Mouse (Mus musculus) neural tube, embryonic 11.5 days (tissue): ENCODE measurements around the gene Rps10. TPM values are rescaled to one million over a fixed set of nuclear protein-coding genes. Genes with fewer than 3 reads are reported as not detected.

Experiments used
- ATAC-seq: fragments of 200-750 bp; cut with Nextera tagmentation; 2 replicates; pipeline ENCODE4 v1.8.0; 2017; ENCODE audit warnings: moderate number of reproducible peaks, mild to moderate bottlenecking, moderate TSS enrichment, moderate library complexity; ENCODE audit not compliant: insufficient read depth, low FRiP score, low TSS enrichment
- DNase-seq: peaks from one replicate; pipeline ENCODE4 v3.0.0-alpha.2; 2015; ENCODE audit warnings: low spot score
- H3K27ac ChIP-seq: fragments of 300-500 bp; sonication (generic); 2 replicates; pipeline ENCODE4 v1.5.1; 2014; ENCODE audit warnings: low read depth, mild to moderate bottlenecking, low read length
- H3K27me3 ChIP-seq: fragments of 300-500 bp; sonication (generic); 2 replicates; pipeline ENCODE4 v1.6.1; 2014; ENCODE audit warnings: mild to moderate bottlenecking, low read length, mixed read lengths; ENCODE audit not compliant: control insufficient read depth, insufficient read depth
- H3K36me3 ChIP-seq: fragments of 300-500 bp; sonication (generic); 2 replicates; pipeline ENCODE4 v1.6.1; 2014; ENCODE audit warnings: mild to moderate bottlenecking, low read length, moderate library complexity, mixed read lengths; ENCODE audit not compliant: control insufficient read depth, insufficient read depth
- H3K4me1 ChIP-seq: fragments of 300-500 bp; sonication (generic); 2 replicates; pipeline ENCODE4 v1.6.1; 2014; ENCODE audit warnings: low read length, mixed read lengths; ENCODE audit not compliant: control insufficient read depth, insufficient read depth
- H3K4me2 ChIP-seq: fragments of 300-500 bp; sonication (generic); 2 replicates; pipeline ENCODE4 v1.6.1; 2014; ENCODE audit warnings: low read depth, mild to moderate bottlenecking, moderate library complexity
- H3K4me3 ChIP-seq: fragments of 300-500 bp; sonication (generic); 2 replicates; pipeline ENCODE4 v1.5.1; 2014; ENCODE audit warnings: low read depth, low read length
- H3K9ac ChIP-seq: fragments of 300-500 bp; sonication (generic); 2 replicates; pipeline ENCODE4 v1.6.1; 2014; ENCODE audit warnings: mild to moderate bottlenecking, low read length
- H3K9me3 ChIP-seq: fragments of 300-500 bp; sonication (generic); 2 replicates; pipeline ENCODE4 v1.6.1; 2016; ENCODE audit warnings: low read length; ENCODE audit not compliant: control insufficient read depth
- WGBS: fragments of 180-500 bp; shearing (Covaris S2); extraction: QIAGEN DNeasy Blood & Tissue Kit; methylation state at CpG from one replicate; pipeline ENCODE4 v1.1.7; 2014; 5-methylcytosine and 5-hydroxymethylcytosine counted together
- polyA plus RNA-seq: library from polyadenylated mRNA; unstranded; fragments of >200 nt; fragmentation: Nextera tagmentation; extraction: Ambion mirVana; gene quantifications from 2 replicates; pipeline ENCODE4 v1.2.1, GENCODE M21; 2014

Rps10 gene
- polyA plus RNA-seq, 1 experiment from 2014 or later: 695 TPM

DNA sequence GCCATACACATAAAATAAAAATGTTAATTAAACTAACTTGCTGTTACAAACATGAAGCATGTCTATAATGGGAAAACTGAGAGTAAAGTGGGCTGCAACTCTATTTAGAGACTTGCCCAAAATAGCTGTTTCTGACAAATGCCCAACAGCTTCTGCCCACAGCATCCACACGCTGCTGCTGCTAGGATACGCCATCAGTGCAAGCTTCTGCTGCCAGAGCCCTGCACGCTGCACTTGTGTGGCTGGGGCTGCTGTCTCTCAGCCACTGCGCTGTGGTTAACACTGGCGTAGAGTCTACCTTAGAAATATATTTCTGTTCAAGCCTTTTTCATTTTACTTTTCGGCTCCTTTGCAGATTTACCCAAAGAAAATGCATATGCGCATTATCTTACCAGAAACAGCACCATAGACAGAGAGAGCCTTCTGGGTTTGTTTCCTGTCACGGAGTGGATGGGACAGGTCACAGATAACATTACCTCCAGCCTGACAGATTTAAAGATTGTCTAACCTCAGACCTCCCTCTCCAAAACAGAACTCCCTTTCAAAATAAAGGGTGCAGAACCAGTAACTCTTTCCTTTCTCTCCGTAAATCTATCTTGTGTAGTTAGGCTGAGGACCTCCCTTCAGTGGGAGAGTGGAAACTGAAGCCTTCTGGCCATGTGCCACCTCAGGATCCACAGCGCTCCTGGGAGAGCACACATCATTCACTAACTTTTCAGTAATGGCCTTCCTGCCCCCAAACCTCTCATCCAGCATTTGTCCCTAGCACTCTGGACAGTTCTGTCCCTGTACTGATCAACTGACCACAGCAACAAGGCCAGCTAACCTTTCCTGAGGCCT is 25.6 kb downstream of the Rps10 start:
- Histone ChIP-seq H3K4me1 (no peaks in the 10 kb centered on the region; the same call in 1 of the 2 replicates), H3K27ac (no peak overlapping the region), H3K4me2 (no peak overlapping the region), H3K36me3 (no peaks in the 10 kb centered on the region), H3K9me3 (no peaks in the 10 kb centered on the region), H3K4me3 (no peak overlapping the region), H3K9ac (no peak overlapping the region), H3K27me3 (no peaks in the 10 kb centered on the region)
- no peak for ATAC-seq
- DNase-seq: no peak
- WGBS: 85% methylated on average over 10 of the region's 10 CpGs

GRCm38 (mm10) chr17:27609576-27609975 is 26.9 kb downstream of the Rps10 start:
- DNase-seq: no peak
- H3K36me3 ChIP-seq: no peaks in the 10 kb centered on the region
- H3K4me1 ChIP-seq: no peaks in the 10 kb centered on the region; the same call in 1 of the 2 replicates
- H3K27me3 ChIP-seq: no peaks in the 10 kb centered on the region
- H3K9me3 ChIP-seq: no peaks in the 10 kb centered on the region
- no peak overlapping the region for H3K4me3 ChIP-seq
- no peak for ATAC-seq
- no peak overlapping the region for H3K9ac ChIP-seq
- 92% methylated on average over 7 of the region's 7 CpGs for WGBS
- no peak overlapping the region for H3K27ac ChIP-seq
- H3K4me2 ChIP-seq: no peak overlapping the region

DNA sequence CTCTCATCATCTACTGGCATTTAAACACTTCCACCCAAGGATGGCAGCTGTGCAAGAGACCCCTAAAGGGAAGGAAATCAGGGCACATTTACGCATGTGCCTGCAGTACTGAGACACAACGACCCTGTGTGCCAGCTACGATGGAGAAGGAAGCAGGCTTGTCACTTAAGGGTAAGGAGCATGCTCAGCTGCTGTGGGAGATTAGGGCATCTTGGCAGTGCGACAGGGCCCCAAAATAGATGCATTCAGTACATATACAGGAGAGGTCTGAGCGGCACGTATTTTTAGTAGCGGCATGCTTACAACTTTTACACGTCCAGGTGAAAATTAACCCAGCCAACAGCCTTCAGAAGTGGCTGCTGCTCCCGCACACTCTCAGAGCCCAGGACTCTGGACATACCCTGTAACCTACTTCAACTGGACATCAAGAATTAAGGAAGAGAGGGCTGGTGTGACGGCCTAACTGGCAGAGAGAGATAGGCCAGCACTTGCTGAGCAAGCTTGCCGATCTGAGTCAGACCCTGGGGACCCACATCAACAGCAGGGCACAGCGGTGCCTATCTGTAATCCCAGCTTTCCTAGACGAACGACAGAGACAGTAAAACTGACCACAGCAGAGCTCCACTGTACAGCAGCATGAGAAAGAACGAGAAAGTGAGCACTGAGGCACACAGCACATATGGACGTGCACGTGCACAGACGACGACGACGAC is 32.8 kb downstream of the Rps10 start:
- H3K9me3 ChIP-seq: no peaks in the 10 kb centered on the region
- no peaks in the 10 kb centered on the region for H3K36me3 ChIP-seq
- no peaks in the 10 kb centered on the region for H3K27me3 ChIP-seq
- H3K4me3 ChIP-seq: no peak overlapping the region
- no peak overlapping the region for H3K27ac ChIP-seq
- DNase-seq (no peak), ATAC-seq (no peak)
- H3K4me1 ChIP-seq: peaks cover 18% of the 10 kb centered on the region
- no peak overlapping the region for H3K4me2 ChIP-seq
- WGBS: 87% methylated on average over 21 of the region's 21 CpGs
- no peak overlapping the region for H3K9ac ChIP-seq

GRCm38 (mm10) chr17:27603036-27603435 is 33.4 kb downstream of the Rps10 start:
- ATAC-seq: no peak
- peaks cover 18% of the 10 kb centered on the region for H3K4me1 ChIP-seq
- DNase-seq: no peak
- H3K4me2 ChIP-seq: no peak overlapping the region
- no peaks in the 10 kb centered on the region for H3K9me3 ChIP-seq
- no peak overlapping the region for H3K9ac ChIP-seq
- H3K36me3 ChIP-seq: no peaks in the 10 kb centered on the region
- 94% methylated on average over 2 of the region's 2 CpGs for WGBS
- H3K4me3 ChIP-seq: no peak overlapping the region
- H3K27me3 ChIP-seq: no peaks in the 10 kb centered on the region
- H3K27ac ChIP-seq: no peak overlapping the region

DNA sequence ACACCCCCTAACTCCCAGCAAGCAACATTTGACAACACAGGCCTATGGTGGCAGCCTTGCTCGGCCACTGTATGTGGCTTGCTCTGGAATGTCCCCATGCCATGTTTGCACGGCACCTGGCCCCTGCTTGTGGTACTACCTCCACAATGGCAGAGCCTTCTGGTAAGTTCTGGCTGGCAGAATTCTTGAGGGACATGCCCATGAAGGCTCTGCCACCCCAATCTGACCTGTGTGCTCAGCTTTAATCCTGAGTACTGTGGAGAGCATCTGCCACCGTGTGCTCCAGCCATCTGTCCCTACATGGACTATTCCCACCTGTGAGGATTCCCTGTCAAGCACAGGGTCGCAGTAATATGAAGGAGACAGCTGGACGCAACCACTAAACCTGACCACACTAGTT is 35.6 kb downstream of the Rps10 start:
- H3K4me3 ChIP-seq: no peak overlapping the region
- no peak overlapping the region for H3K27ac ChIP-seq
- peaks cover 18% of the 10 kb centered on the region for H3K4me1 ChIP-seq
- H3K27me3 ChIP-seq: no peaks in the 10 kb centered on the region
- no peak overlapping the region for H3K4me2 ChIP-seq
- no peak overlapping the region; the same call in 1 of the 2 replicates for H3K9ac ChIP-seq
- H3K9me3 ChIP-seq: no peaks in the 10 kb centered on the region
- peaks cover 4% of the 10 kb centered on the region for H3K36me3 ChIP-seq
- DNase-seq (no peak), ATAC-seq (no peak)
- WGBS: 74% methylated on average over 5 of the region's 5 CpGs

- H3K4me1 ChIP-seq: peaks cover 18% of the 10 kb centered on the region
- ATAC-seq: no peak
- H3K9me3 ChIP-seq: no peaks in the 10 kb centered on the region
- H3K27ac ChIP-seq: no peak overlapping the region
- DNase-seq: no peak
- WGBS: 84% methylated on average over 3 of the region's 3 CpGs
- H3K9ac ChIP-seq: no peak overlapping the region
- no peak overlapping the region for H3K4me3 ChIP-seq
- no peaks in the 10 kb centered on the region for H3K27me3 ChIP-seq
- no peak overlapping the region for H3K4me2 ChIP-seq
- H3K36me3 ChIP-seq: peaks cover 6% of the 10 kb centered on the region
Measured at GRCm38 (mm10) chr17:27600286-27600685, 36.2 kb downstream of the Rps10 start.

DNA sequence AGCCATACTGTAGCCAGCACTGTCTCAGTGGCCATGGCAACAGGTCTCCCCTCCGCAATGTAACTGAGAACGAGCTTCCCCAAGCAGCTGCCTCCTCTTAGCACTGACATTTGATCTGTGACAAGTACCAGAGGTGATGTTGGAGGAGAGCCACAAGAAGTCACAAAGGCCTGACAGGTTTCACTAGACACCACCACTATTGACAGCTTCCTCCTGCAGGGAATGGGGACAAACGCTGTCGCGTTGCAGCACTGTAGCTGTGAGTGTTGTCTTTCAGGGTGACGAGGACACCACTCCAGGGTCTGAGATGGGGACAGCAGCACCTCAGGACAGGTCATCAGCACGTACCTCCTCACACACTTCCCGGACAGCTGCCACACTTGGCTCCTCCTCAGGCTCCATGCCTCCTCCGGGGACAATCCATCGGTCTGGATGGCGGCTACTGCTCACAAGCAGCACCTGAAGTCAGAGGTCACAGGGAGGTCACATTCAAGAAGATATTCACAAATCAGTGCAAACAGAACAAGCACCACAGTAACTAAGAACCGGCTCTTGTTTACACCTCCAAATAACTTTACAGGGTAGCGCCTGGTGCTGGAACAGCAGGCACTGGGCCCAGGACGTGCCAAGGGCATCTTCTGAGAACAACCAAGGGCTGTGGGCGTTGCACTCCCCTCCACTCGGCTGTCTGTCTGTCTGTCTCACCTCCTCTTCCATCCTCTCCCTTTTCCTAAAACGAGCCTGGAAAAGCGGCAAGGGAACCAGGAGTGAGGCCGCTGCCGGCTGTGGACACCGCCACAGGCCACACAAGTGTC is 39.9 kb downstream of the Rps10 start:
- DNase-seq: no peak
- WGBS: 81% methylated on average over 21 of the region's 21 CpGs
- Histone ChIP-seq H3K9ac (no peak overlapping the region; the same call in 1 of the 2 replicates), H3K27me3 (no peaks in the 10 kb centered on the region), H3K9me3 (no peaks in the 10 kb centered on the region), H3K27ac (no peak overlapping the region), H3K4me1 (peaks cover 7% of the 10 kb centered on the region; the same call in 1 of the 2 replicates), H3K4me2 (no peak overlapping the region), H3K36me3 (peaks cover 12% of the 10 kb centered on the region), H3K4me3 (no peak overlapping the region)
- no peak for ATAC-seq

DNA sequence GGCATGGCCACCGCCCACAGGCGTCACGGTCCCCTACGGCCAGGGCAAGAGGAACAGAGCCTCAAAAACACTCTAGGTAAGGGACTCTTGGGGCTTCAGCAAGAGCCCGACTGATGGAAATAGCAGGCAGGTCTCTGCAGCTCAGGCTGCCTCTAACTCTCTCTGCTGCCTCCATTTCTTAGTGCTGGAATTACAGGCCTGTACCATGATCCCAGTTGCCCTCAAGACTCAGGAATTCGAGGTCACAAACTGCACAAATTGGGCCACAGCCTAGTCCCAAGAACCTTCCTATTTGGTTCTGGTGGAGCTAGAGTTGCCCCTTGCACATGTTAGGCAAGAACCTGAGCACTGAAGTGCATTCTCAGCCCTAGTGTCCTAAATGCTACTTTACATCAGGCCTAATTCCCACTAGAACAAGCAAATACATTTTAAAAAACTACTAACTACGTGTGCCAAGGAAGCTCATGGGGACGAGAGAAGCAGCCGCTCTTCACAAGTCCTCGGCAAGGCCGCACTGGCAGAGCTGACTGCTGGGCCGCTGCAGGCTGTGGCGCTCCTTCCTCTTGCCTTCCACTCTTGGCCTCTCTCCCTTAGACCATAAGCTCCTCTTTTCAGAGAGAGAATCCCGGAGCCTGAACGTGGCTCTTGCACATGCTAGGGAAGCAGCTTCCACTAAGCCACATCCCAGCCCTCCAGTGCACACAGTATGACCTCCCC is 40.7 kb downstream of the Rps10 start:
- Histone ChIP-seq H3K27ac (no peak overlapping the region), H3K36me3 (peaks cover 12% of the 10 kb centered on the region), H3K4me3 (no peak overlapping the region), H3K9me3 (no peaks in the 10 kb centered on the region), H3K4me2 (no peak overlapping the region), H3K9ac (no peak overlapping the region), H3K27me3 (no peaks in the 10 kb centered on the region), H3K4me1 (peaks cover under 1% of the 10 kb centered on the region; the same call in 1 of the 2 replicates)
- no peak for ATAC-seq
- WGBS: 90% methylated on average over 15 of the region's 15 CpGs
- no peak for DNase-seq
